Mouse (Mus musculus) limb, embryonic 10.5 days (tissue): ENCODE measurements at regions not wholly inside any gene's neighbourhood (a gene's known extent, or its start where the extent isn't known, plus 50 kb on each side); places are given as distances from the start of the nearest gene placed in this dataset.

Source experiments
- DNase-seq: peaks from one replicate; pipeline ENCODE4 v3.0.0-alpha.2; 2017; ENCODE audit warnings: low spot score
- H3K27ac ChIP-seq: fragments of 300-500 bp; sonication (generic); 2 replicates; pipeline ENCODE4 v1.5.1; 2016; ENCODE audit warnings: mild to moderate bottlenecking
- H3K27me3 ChIP-seq: fragments of 300-500 bp; sonication (generic); 2 replicates; pipeline ENCODE4 v1.6.1; 2016; ENCODE audit warnings: low read depth, mild to moderate bottlenecking; ENCODE audit not compliant: poor library complexity, severe bottlenecking
- H3K36me3 ChIP-seq: fragments of 300-500 bp; sonication (generic); 2 replicates; pipeline ENCODE4 v1.6.1; 2016; ENCODE audit warnings: mild to moderate bottlenecking, moderate library complexity
- H3K4me1 ChIP-seq: fragments of 300-500 bp; sonication (generic); 2 replicates; pipeline ENCODE4 v1.6.1; 2016
- H3K4me3 ChIP-seq: fragments of 300-500 bp; sonication (generic); 2 replicates; pipeline ENCODE4 v1.5.1; 2016; ENCODE audit warnings: mild to moderate bottlenecking, moderate library complexity
- H3K9me3 ChIP-seq: fragments of 300-500 bp; sonication (generic); replicated peaks from 2 replicates; pipeline ENCODE4 v1.6.1; 2016; ENCODE audit warnings: mild to moderate bottlenecking
- WGBS: fragments of 180-500 bp; shearing (Covaris S2); methylation state at CpG from one replicate; pipeline ENCODE4 v1.1.7; 2016; 5-methylcytosine and 5-hydroxymethylcytosine counted together

DNA sequence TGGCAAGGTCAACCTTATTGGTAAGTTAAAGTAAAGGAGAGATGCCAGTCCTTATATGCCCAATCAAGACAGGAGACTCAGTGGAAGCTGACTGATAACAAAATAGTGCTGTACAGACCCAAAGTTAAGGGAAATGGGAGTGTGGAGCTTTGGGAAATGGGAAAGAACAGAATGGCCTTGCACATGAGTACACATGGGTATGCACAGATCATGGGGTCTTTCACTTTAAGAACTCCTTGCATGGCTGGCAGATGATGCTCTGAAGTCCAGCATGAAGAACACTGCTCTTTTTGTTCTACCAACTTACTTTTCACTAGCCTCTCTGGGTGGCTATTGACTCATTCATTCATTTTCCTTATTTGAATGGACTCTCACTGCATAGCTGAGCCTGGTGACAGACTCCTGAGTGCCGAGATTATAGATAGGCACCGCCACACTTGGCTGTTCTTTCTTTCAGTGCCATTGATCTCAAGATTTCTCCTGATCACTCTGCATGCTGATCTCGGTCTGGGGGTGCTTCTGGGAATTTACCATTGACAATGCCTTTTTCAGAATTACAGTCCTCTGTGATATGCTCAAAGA lies 340.3 kb downstream of the Plod2 start:
- no peak for DNase-seq
- no peaks in the 10 kb centered on the region for H3K36me3 ChIP-seq
- H3K27me3 ChIP-seq, result no peaks in the 10 kb centered on the region
- no peaks in the 10 kb centered on the region for H3K4me1 ChIP-seq
- no peaks in the 10 kb centered on the region for H3K9me3 ChIP-seq
- no peak overlapping the region for H3K4me3 ChIP-seq
- no peak overlapping the region for H3K27ac ChIP-seq
- WGBS, result 85% methylated on average over 3 of the region's 3 CpGs

DNA sequence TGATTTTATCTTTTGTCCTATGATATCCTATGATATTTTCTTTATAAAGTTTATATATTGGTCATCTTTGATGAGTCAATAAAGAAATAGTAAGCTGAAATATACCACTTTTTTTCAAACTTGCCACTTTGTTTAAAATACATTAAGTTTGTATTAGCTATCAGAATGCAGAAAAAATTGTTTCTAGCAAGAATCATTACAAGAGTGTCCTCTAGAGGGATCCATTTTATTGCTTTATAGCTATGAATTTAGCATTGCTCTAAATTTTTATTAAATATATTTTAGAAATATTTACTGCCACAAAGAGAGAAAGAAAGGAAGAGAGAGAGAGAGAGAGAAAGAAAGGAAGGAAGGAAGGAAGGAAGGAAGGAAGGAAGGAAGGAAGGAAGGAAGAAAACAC lies 348.0 kb downstream of the Plod2 start:
- no peak for DNase-seq
- Histone ChIP-seq H3K36me3 (no peaks in the 10 kb centered on the region), H3K4me1 (no peaks in the 10 kb centered on the region), H3K9me3 (no peaks in the 10 kb centered on the region), H3K27ac (no peak overlapping the region), H3K27me3 (no peaks in the 10 kb centered on the region), H3K4me3 (no peak overlapping the region)

- no peak overlapping the region for H3K4me3 ChIP-seq
- no peaks in the 10 kb centered on the region for H3K27me3 ChIP-seq
- no peaks in the 10 kb centered on the region for H3K4me1 ChIP-seq
- no peaks in the 10 kb centered on the region for H3K9me3 ChIP-seq
- no peaks in the 10 kb centered on the region for H3K36me3 ChIP-seq
- 95% methylated on average over 4 of the region's 4 CpGs for WGBS
- no peak overlapping the region for H3K27ac ChIP-seq
- DNase-seq, result no peak
These were observed 357.7 kb downstream of the Plod2 start for GRCm38 (mm10) chr9:92899733-92900132.

GRCm38 (mm10) chr9:92907102-92907501 lies 365.1 kb downstream of the Plod2 start:
- Histone ChIP-seq H3K27me3 (no peaks in the 10 kb centered on the region), H3K4me1 (no peaks in the 10 kb centered on the region), H3K4me3 (no peak overlapping the region), H3K9me3 (no peaks in the 10 kb centered on the region), H3K27ac (no peak overlapping the region), H3K36me3 (no peaks in the 10 kb centered on the region)
- no peak for DNase-seq

DNA sequence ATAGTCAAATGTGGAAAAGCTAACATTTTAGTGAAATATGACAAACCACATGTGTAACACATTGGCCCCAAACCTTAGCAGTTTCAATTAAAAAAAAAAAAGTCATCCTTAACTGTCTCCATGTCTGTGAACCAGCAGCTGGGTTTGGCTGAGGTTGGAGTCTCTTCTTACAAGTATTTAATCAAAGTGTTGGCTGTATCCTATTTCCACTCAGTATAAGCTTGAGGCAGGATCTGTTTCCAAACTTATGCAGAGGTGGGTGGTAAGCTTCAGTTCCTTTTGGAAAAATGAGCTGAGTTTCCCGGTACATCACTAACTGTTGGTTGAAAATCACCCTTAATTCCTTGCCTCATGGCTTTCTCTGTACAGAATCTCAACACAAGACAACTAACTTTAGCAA lies 377.4 kb downstream of the Plod2 start:
- no peaks in the 10 kb centered on the region for H3K4me1 ChIP-seq
- WGBS, result 90% methylated on average over 1 of the region's 1 CpGs
- H3K36me3 ChIP-seq, result no peaks in the 10 kb centered on the region
- DNase-seq, result no peak
- no peaks in the 10 kb centered on the region for H3K27me3 ChIP-seq
- H3K9me3 ChIP-seq, result no peaks in the 10 kb centered on the region
- no peak overlapping the region for H3K4me3 ChIP-seq
- H3K27ac ChIP-seq, result no peak overlapping the region

GRCm38 (mm10) chr9:92930231-92930966 lies 388.4 kb downstream of the Plod2 start:
- H3K9me3 ChIP-seq, result no peaks in the 10 kb centered on the region
- no peak for DNase-seq
- no peak overlapping the region for H3K27ac ChIP-seq
- no peaks in the 10 kb centered on the region for H3K27me3 ChIP-seq
- WGBS, result 65% methylated on average over 6 of the region's 6 CpGs
- H3K4me3 ChIP-seq, result no peak overlapping the region
- H3K36me3 ChIP-seq, result no peaks in the 10 kb centered on the region
- H3K4me1 ChIP-seq, result no peaks in the 10 kb centered on the region

- H3K27me3 ChIP-seq, result no peaks in the 10 kb centered on the region
- H3K27ac ChIP-seq, result no peak overlapping the region
- no peaks in the 10 kb centered on the region for H3K4me1 ChIP-seq
- WGBS, result 83% methylated on average over 1 of the region's 1 CpGs
- H3K36me3 ChIP-seq, result no peaks in the 10 kb centered on the region
- no peak for DNase-seq
- H3K4me3 ChIP-seq, result no peak overlapping the region
- H3K9me3 ChIP-seq, result no peaks in the 10 kb centered on the region
These were observed 395.8 kb downstream of the Plod2 start for GRCm38 (mm10) chr9:92937802-92938201.

DNA sequence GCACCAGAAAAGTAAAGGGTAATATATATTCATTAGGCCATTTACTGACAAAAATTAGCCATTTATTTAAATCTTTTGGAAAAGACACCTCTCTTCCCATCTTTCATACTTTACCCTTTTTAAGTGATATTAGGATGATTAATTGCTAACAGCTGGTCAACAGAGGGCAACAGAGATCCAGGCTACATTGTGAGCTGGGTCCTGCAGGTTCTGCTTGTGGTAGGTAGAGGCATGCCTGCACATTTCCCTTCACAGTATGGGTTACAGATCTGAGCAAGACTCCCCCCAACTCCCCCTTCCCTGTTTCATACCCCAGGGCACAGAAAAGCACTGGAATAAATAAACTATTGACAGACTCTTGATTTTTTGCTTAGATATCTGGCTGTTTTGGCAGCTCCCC lies 408.1 kb downstream of the Plod2 start:
- no peaks in the 10 kb centered on the region for H3K36me3 ChIP-seq
- no peaks in the 10 kb centered on the region for H3K27me3 ChIP-seq
- H3K27ac ChIP-seq, result no peak overlapping the region
- H3K4me3 ChIP-seq, result no peak overlapping the region
- no peaks in the 10 kb centered on the region for H3K9me3 ChIP-seq
- DNase-seq, result no peak
- H3K4me1 ChIP-seq, result no peaks in the 10 kb centered on the region

GRCm38 (mm10) chr9:92963275-92963674 lies 421.3 kb downstream of the Plod2 start:
- no peak for DNase-seq
- Histone ChIP-seq H3K4me1 (no peaks in the 10 kb centered on the region), H3K9me3 (no peaks in the 10 kb centered on the region), H3K4me3 (no peak overlapping the region), H3K27me3 (no peaks in the 10 kb centered on the region), H3K36me3 (no peaks in the 10 kb centered on the region), H3K27ac (no peak overlapping the region)
- WGBS, result 92% methylated on average over 1 of the region's 1 CpGs

DNA sequence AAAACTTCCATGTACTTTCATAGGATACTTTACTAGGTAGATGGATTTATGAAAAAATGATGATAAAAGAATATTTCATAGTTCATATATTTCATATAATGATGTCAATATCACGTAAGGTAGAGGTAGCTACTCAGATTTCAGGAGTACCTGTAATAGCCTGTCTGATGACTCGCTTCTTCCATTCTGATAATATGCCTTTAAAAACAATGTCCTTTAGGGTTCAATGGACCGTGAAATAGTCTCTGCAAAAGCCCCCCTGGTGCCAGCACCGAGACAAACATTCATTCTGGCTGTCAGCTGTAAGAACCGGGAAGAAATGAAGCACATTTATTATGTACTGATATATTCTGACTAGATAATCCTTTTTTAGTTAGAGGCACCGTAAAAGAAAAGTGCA lies 449.7 kb downstream of the Plod2 start:
- no peaks in the 10 kb centered on the region for H3K36me3 ChIP-seq
- DNase-seq, result no peak
- no peaks in the 10 kb centered on the region for H3K9me3 ChIP-seq
- no peaks in the 10 kb centered on the region for H3K4me1 ChIP-seq
- H3K27me3 ChIP-seq, result no peaks in the 10 kb centered on the region
- no peak overlapping the region for H3K27ac ChIP-seq
- WGBS, result 80% methylated on average over 6 of the region's 6 CpGs
- H3K4me3 ChIP-seq, result no peak overlapping the region

DNA sequence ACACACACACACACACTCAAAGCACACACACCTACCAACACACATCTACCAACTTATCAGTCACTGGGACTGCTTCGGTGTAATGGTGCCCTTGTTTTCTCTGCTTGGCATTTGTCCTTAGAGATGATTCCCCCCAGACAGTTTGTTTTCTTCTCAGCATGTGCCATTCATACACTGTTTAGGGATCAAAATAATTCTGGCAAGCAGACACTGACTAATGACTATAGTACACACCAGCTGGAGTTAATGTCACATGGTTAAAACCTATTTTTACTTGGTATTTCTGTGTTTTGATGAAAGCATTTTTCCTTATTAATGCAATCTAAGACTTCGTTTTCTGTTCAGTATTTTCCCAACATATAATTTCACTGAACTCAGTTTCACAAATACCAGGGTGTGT lies 454.1 kb downstream of the Plod2 start:
- DNase-seq, result no peak
- no peaks in the 10 kb centered on the region for H3K9me3 ChIP-seq
- no peaks in the 10 kb centered on the region for H3K27me3 ChIP-seq
- no peaks in the 10 kb centered on the region for H3K4me1 ChIP-seq
- no peaks in the 10 kb centered on the region for H3K36me3 ChIP-seq
- WGBS, result 86% methylated on average over 2 of the region's 2 CpGs
- H3K27ac ChIP-seq, result no peak overlapping the region
- no peak overlapping the region for H3K4me3 ChIP-seq

- Histone ChIP-seq H3K27me3 (no peaks in the 10 kb centered on the region), H3K36me3 (no peaks in the 10 kb centered on the region), H3K4me1 (no peaks in the 10 kb centered on the region), H3K9me3 (no peaks in the 10 kb centered on the region), H3K4me3 (no peak overlapping the region), H3K27ac (no peak overlapping the region)
- 82% methylated on average over 3 of the region's 3 CpGs for WGBS
- no peak for DNase-seq
These were observed 463.3 kb downstream of the Plod2 start for GRCm38 (mm10) chr9:93005182-93005953.

DNA sequence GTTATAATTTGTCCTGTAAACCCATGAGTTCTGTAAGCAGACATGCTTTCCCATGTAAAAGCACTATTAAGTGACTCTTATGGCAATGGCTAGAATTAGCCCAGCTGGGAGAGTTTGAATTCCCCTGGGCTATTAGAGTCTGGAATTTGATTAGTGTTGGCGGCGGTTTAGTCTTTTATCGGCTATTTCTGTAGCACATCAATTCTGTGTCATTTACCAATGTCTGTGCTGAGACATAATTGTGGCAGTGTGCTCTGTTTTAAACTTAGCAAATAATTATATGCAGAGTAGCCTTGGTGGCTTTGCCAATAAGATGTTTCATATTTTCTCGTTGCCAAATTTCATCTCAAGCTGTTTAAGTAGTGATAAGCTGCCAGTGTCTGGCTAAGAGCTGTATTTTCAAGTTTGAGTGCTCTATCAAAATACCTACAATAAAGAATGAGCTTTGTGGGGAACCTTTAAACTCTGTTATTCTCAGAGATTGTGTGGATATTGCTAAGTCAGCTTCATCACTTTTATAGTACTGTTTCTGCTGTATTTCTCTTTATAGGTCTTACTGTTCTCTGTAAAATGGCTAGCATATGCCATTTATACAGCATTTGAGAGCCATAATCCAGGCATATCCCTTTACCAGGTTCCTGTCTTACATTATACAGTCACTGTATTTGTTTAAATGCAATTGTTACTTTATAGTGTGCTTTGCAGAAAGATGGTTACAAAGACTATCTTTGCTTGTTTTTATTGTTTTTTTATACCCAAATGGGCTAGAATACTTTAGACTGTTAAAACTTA lies 466.7 kb downstream of the Plod2 start:
- no peak for DNase-seq
- H3K4me1 ChIP-seq, result no peaks in the 10 kb centered on the region
- H3K36me3 ChIP-seq, result no peaks in the 10 kb centered on the region
- H3K27ac ChIP-seq, result no peak overlapping the region
- H3K27me3 ChIP-seq, result no peaks in the 10 kb centered on the region
- WGBS, result 86% methylated on average over 4 of the region's 4 CpGs
- no peaks in the 10 kb centered on the region for H3K9me3 ChIP-seq
- H3K4me3 ChIP-seq, result no peak overlapping the region
